Mouse (Mus musculus) testis, adult 2 months (tissue): ENCODE measurements at regions not wholly inside any gene's neighbourhood (a gene's known extent, or its start where the extent isn't known, plus 50 kb on each side); places are given as distances from the start of the nearest gene placed in this dataset.

ENCODE experiments used
- H3K27ac ChIP-seq: fragments of 200-500 bp; 2 replicates; pipeline ENCODE4 v1.5.1; 2012; ENCODE audit warnings: low read depth, low read length; ENCODE audit not compliant: control insufficient read depth, insufficient read depth
- H3K27me3 ChIP-seq: fragments of 200-500 bp; 2 replicates; pipeline ENCODE4 v1.6.1; 2012; ENCODE audit warnings: mild to moderate bottlenecking, low read length, moderate library complexity; ENCODE audit not compliant: control insufficient read depth, insufficient read depth
- H3K36me3 ChIP-seq: fragments of 200-500 bp; 2 replicates; pipeline ENCODE4 v1.6.1; 2012; ENCODE audit warnings: mild to moderate bottlenecking, low read length; ENCODE audit not compliant: control insufficient read depth, insufficient read depth
- H3K4me1 ChIP-seq: fragments of 200-500 bp; 2 replicates; pipeline ENCODE4 v1.6.1; 2012; ENCODE audit warnings: low read length; ENCODE audit not compliant: control insufficient read depth, insufficient read depth
- H3K4me3 ChIP-seq: fragments of 200-500 bp; 2 replicates; pipeline ENCODE4 v1.5.1; 2012; ENCODE audit warnings: low read depth, mild to moderate bottlenecking, low read length, moderate library complexity, mixed read lengths; ENCODE audit not compliant: control insufficient read depth
- CTCF ChIP-seq: fragments of 200-500 bp; IDR thresholded peaks from 2 replicates; pipeline ENCODE4 v1.5.1; 2012; ENCODE audit warnings: low read depth, mild to moderate bottlenecking, inconsistent platforms, low read length, moderate library complexity; ENCODE audit not compliant: control insufficient read depth, insufficient read depth, insufficient replicate concordance
- POLR2A ChIP-seq: fragments of 200-500 bp; IDR thresholded peaks from 2 replicates; pipeline ENCODE4 v1.6.1; 2012; ENCODE audit warnings: low read depth, mild to moderate bottlenecking, inconsistent platforms, low read length, moderate library complexity; ENCODE audit not compliant: control insufficient read depth

GRCm38 (mm10) chr1:159147788-159148497, 84.2 kb upstream of the Cop1 start:
- H3K4me1 ChIP-seq, result no peaks in the 10 kb centered on the region; the same call in 1 of the 2 replicates

GRCm38 (mm10) chr1:159148498-159149187, 83.5 kb upstream of the Cop1 start:
- no peaks in the 10 kb centered on the region; the same call in 1 of the 2 replicates for H3K4me1 ChIP-seq
- no peak overlapping the region for H3K27ac ChIP-seq
- no peak overlapping the region for H3K4me3 ChIP-seq
- no peaks in the 10 kb centered on the region for H3K36me3 ChIP-seq
- no peaks in the 10 kb centered on the region for H3K27me3 ChIP-seq
- TF ChIP-seq CTCF (no peak), POLR2A (no peak)

More at GRCm38 (mm10) chr1:159147788-159148497, 84.2 kb upstream of the Cop1 start:
- TF ChIP-seq POLR2A, result no peak
- TF ChIP-seq CTCF, result no peak
- Histone ChIP-seq H3K36me3 (no peaks in the 10 kb centered on the region), H3K27me3 (no peaks in the 10 kb centered on the region), H3K27ac (no peak overlapping the region), H3K4me3 (no peak overlapping the region)

- H3K4me3 ChIP-seq, result no peak overlapping the region
- H3K27ac ChIP-seq, result no peak overlapping the region
- TF ChIP-seq CTCF (no peak), POLR2A (no peak)
- no peaks in the 10 kb centered on the region for H3K36me3 ChIP-seq
- H3K27me3 ChIP-seq, result no peaks in the 10 kb centered on the region
- no peaks in the 10 kb centered on the region; the same call in 1 of the 2 replicates for H3K4me1 ChIP-seq
These were observed 82.9 kb upstream of the Cop1 start for GRCm38 (mm10) chr1:159149207-159149606.

DNA sequence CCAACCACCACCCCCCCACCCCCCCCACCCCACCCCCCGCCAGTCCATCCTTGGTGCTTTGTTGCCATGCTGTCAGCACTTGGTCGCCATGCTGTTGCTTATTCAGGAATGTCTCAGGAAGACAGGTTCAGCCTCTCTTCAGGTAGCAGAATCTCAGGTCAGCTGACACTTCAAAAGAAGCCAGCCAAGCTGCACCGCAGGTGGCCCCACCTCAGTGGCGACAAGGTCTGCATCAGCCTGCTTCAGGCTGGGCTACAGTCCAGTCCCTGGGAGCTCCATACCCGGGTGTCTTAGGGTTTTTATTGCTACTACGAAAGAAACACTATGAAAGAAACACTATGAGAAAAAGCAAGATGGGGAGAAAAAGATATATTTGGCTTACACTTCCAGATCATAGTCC, 82.4 kb upstream of the Cop1 start:
- no peak for TF ChIP-seq CTCF
- TF ChIP-seq POLR2A, result no peak
- H3K4me1 ChIP-seq, result no peaks in the 10 kb centered on the region; the same call in 1 of the 2 replicates
- no peak overlapping the region for H3K4me3 ChIP-seq
- no peak overlapping the region for H3K27ac ChIP-seq
- H3K36me3 ChIP-seq, result no peaks in the 10 kb centered on the region
- H3K27me3 ChIP-seq, result no peaks in the 10 kb centered on the region

- TF ChIP-seq CTCF, result no peak
- TF ChIP-seq POLR2A, result no peak
- H3K27ac ChIP-seq, result no peak overlapping the region
- no peak overlapping the region for H3K4me3 ChIP-seq
- H3K36me3 ChIP-seq, result no peaks in the 10 kb centered on the region
- H3K4me1 ChIP-seq, result no peaks in the 10 kb centered on the region; the same call in 1 of the 2 replicates
- H3K27me3 ChIP-seq, result no peaks in the 10 kb centered on the region
These were observed 81.8 kb upstream of the Cop1 start for GRCm38 (mm10) chr1:159150351-159150750.

DNA sequence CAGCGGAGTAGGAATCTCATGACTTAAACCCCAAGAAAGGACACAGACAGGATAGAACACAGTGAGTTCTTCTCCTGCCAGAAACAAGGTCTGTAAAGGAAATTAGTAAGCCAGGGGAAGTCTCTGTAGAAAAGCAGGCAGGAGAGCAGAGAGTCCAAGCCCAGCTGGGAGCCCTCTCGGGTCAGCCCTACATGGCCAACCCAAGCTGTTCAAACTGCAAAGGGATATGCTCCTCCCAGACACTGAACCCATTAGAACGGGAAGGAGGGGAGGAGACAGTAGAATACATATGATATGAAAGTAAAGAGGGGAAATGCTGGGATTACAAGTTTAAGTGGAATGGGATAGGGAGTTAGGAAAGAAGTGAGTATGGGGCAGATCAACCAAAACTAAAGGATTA, 75.7 kb upstream of the Cop1 start:
- no peak overlapping the region for H3K4me3 ChIP-seq
- no peaks in the 10 kb centered on the region for H3K4me1 ChIP-seq
- TF ChIP-seq CTCF (no peak), POLR2A (no peak)
- H3K27ac ChIP-seq, result no peak overlapping the region
- H3K36me3 ChIP-seq, result no peaks in the 10 kb centered on the region
- no peaks in the 10 kb centered on the region for H3K27me3 ChIP-seq

DNA sequence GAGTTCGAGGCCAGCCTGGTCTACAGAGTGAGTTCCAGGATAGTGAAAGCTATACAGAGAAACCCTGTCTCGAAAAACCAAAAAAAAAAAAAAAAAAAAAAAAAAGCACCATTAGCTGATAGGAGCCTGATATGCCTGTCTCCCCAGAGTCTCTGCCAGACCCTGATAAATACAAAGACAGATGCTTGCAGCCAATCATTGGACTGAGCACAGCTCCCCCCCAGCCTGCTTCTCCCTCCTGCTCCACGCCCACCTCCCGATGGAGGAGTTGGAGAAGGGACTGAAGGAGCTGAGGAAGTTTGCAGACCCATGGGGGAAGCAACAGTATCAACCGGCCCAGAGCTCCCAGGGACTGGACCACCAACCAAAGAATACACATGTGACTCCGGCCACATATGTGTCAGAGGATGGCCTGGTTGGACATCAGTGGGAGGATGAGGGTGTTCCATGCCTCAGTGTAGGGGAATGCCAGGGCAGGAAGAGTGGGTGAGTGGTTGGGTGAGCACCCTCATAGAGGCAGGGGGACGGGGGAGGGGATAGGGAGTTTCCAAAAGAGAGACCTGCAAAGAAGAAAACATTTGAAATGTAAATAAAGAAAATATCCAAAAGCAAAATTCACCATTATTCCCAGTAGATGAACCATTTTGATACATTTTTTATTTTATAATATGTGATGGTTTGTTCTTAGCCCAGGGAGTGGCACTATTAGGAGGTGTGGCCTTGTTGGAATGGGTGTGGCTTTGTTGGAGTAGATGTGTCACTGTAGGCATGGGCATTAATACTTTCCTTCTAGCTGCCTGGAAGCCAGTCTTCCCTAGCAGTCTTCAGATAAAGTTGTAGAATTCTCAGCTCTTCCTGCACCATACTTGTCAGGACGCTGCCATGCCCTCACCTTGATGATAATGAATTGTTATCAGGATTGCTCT, 71.8 kb upstream of the Cop1 start:
- Histone ChIP-seq H3K36me3 (no peaks in the 10 kb centered on the region), H3K4me1 (no peaks in the 10 kb centered on the region), H3K27ac (no peak overlapping the region), H3K27me3 (no peaks in the 10 kb centered on the region), H3K4me3 (no peak overlapping the region)
- TF ChIP-seq CTCF (no peak), POLR2A (no peak)
